Mouse (Mus musculus) kidney, adult 8-10 months (tissue): ENCODE results near the gene Cntnap2.

Experiments used
- DNase-seq, 2 experiments: peaks; one replicate each; pipeline ENCODE4 v3.0.0; 2022

The Cntnap2 gene

GRCm38 (mm10) chr6:46716576-46716975, 1657.4 kb downstream of the Cntnap2 start:
- no peak for DNase-seq

- no peak for DNase-seq
Observed at GRCm38 (mm10) chr6:46733794-46734193, 1674.6 kb downstream of the Cntnap2 start.

GRCm38 (mm10) chr6:46748448-46748847, 1689.3 kb downstream of the Cntnap2 start:
- DNase-seq = no peak

GRCm38 (mm10) chr6:46763481-46763880, 1704.3 kb downstream of the Cntnap2 start:
- DNase-seq = no peak

GRCm38 (mm10) chr6:46774529-46774928, 1715.4 kb downstream of the Cntnap2 start:
- DNase-seq = no peak

DNA sequence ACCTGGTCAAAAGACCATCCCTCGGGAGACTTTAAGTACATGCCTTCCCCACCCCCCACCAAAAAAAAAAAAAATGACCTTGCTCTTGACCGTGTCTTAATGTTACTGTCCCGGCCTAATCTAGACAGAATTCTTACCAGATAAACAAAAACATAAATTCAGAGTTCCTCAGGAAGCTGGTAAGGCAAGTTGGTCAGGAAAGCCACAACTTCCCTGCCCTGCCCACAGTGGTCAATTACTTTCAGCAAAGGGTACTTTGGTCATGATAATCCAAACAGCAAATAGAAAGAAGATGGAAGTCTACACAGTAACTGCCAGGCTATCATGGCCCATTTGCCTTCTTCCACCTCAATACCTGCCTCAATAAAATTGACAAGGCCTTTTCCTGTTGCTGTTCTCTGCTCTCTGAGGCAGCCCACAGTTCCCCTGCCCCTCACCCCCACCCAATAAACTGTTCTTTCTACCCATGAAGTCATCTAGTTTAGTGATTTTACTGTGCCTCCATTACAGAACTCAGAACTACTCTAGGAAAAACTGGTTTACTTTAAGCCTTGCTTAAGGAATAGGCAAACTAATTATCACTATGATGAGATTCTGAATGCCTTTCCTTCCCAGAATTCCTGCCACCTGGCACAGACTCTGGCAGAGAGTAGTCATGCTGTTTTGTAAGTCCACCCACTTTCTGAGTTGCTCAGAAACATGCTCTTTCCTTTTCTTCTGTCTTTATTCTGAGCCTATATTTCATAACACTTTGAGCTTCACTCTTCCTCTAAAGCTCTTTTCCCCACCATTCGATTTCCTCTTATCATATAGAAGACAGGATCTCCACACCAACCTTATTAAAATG, 1743.3 kb downstream of the Cntnap2 start:
- no peak for DNase-seq

DNA sequence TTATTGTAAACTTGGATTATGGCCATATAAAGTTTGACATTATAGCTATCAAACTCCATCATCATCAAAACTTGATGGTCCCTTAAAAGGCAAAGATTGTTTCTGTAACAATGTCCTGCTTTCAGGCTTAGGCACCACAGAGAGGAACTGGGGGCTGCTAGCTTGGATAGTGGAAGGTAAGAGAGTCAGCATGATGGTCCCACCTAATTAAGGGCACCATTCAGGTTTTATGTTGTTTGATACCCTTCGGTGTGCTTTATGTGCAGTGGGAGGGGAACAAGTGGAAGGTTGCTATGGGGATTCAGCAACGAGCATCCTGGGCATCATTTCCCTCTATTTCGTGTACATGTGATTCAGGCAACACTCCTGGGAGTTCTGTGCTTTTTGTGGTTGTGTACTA, 1797.5 kb downstream of the Cntnap2 start:
- DNase-seq = no peak

GRCm38 (mm10) chr6:46861076-46861475, 1801.9 kb downstream of the Cntnap2 start:
- no peak for DNase-seq

GRCm38 (mm10) chr6:46866317-46866716, 1807.2 kb downstream of the Cntnap2 start:
- DNase-seq = no peak

DNA sequence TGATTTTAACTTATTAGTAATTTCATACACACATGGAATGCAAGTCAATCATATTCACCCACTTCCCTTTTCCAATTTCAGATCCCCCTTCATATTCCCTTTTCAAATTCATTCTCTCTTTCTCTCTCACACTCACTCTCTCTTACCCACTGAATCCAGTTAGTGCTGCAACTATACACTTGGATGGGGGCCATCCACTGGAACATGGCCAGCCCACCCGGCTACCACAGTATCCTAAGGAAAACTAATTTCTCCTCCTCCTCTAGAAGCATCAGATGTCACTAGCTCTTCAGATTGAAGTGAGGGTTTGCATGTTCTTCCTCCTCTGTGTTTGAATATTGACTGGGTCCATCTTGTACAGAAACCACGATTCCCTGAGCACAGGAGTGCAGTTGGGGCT, 1827.1 kb downstream of the Cntnap2 start:
- DNase-seq = no peak

DNA sequence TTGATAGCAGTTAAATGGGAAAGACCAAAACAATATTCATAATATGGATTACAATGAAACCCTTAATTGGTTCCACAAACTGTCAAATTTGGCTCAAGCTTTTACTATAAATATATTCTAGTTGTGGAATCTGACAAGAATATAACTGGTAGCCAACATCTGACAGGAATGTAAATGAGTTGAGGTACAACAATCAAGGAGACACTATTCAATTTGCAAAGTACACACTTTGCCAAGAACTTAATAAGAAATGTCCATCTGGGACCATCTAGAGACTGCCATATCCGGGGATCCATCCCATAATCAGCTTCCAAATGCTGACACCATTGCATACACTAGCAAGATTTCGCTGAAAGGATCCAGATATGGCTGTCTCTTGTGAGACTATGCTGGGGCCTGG, 1850.0 kb downstream of the Cntnap2 start:
- DNase-seq = no peak

DNA sequence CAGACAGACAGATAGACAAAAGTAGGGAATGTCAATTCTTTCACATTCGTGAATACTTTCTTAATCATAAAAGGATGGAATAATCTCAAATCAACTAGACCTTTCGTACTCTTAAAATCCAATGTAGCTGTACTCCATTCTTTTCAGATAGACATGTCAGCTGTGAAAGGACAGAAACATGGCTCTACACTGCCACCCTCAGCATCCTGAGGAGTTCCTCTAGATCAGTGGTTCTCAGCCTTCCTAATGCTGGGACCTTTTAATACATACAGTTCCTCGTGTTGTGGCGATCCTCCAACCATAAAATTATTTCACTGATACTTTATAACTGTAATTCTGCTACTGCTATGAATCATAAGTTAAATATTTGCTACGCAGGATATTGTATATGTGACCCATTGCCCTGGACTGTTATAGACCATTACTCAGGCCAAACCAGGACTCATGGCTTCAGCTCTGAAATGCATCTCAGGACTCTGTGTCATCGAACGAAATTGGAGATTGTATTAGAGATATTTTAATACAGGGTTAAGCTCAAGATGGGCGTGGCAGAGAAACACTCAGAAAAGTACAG, 1859.6 kb downstream of the Cntnap2 start:
- no peak for DNase-seq

DNA sequence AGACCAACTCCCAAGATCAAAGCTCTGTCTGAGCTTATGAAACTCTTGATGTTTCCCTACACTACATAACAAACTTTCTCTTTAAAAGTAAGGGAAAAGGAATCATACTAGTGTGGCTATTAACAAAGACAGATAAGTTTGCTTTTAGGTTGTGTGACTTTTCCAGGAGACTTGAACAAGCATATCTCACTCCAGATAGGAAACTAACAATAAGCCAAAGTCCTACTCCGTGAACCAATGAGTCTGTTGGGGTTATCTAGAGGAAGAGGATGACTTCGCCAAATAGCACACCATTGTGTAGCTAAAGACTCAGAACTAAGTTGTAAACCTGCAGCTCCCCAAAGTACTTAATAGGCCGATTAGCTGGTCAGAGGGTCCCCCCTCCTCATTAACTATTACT, 1860.8 kb downstream of the Cntnap2 start:
- no peak for DNase-seq

DNA sequence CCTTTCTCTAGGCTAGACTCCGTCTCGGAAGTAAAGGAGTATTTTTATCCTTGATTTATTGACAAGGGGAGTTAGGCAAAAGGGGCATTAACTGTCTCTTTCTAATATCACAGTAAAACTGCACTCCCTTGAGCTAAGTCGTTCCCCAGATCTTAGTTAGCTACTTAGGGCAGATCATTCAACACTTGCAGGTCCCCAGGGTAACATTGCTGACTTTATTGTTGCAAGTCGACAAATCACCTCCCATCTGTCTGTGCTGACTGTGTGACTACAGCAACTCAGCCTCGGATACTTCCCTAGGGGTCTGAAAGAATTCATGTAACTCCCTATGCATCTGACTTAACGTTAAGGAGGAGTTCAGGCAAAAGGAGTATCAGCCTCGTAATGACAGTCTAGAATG, 1865.6 kb downstream of the Cntnap2 start:
- DNase-seq = no peak

GRCm38 (mm10) chr6:46945703-46946102, 1886.5 kb downstream of the Cntnap2 start:
- DNase-seq = no peak

DNA sequence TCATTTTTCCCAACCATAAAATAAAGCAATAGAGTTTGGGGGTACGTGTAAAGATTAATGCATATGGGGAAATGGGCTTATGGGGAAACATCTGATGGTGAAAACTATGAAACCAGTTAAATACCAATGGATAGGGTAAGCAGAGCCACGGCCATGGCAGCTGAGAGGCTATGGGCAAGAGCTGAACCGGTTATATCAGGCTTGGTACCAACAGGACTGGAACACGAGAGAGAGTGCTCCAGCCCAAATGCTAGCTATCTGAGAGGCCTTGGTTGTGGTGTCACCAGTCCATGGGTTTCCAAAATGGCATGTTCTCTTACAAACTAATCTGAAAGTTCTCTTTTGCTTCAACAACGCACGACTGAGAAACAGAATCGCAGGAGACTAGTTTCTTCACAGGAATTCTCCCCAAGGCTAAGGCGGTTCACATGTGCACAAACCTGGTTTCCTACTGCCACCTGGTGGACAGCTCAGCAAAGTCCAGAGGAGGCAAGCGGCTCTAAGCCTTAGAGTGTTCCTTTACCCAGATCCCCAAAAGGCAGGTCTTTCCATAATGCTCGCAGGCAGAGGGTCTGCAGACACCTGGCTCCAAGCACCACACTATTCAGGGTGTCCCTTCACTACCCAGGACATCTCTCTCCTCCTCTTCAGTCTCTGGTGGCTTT, 1902.0 kb downstream of the Cntnap2 start:
- DNase-seq = peak; percentile 17 to 58

DNA sequence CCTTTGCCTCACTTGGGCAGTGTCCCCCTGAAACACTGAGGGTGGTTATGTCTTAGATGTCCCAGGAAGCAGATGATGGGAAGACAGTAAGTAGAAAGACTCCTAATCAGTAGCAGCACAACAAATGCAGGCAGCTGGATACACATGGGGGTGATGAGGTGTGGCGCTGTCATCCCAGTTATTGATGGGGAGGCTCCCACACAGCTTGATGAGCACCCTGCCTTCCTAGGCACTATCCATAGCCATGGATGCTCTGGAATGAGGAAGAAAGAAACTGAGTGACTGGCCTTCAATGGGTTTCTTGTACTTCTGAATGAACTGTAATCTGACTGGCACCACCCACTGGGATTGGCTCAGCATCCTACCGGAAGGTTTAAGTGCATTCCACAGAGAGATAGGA, 1904.1 kb downstream of the Cntnap2 start:
- DNase-seq = no peak

DNA sequence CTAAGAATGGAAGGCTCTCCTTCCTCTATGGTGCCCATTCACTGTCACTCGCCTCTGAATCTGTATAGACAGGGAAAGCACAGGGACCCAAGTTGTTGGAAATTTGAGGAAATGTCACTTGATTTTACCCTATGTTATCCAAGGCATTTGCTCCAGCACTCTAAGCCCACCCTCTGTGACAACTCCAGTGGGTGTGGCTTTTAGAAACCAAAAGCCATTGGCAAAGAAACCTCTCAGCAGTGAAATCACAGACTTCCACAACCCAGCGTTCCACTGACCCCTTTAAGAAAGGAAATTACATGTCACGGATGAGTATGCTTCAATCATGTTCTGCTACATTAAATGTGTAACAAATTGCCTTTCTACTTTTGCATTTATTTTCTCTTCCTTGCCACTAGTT, 1904.5 kb downstream of the Cntnap2 start:
- no peak for DNase-seq

DNA sequence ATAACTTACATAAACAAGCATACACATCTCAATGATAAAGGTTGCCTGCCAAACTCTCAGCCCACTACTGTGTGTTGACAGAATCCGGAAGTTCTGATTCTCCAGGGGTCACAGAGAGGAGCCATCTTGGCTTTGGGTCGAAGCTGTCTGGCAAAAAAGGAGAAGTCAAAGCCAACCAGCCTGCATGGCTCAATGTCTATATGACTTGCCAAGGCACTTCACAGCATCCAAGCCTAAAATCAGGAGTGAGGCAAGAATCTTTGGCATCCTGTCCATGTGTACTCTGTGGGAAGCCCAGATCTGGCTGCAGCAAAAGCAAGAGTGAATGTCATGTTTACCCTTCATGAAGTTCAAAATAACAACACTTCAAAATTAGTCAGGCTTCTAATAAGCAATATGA, 1913.5 kb downstream of the Cntnap2 start:
- no peak for DNase-seq

DNA sequence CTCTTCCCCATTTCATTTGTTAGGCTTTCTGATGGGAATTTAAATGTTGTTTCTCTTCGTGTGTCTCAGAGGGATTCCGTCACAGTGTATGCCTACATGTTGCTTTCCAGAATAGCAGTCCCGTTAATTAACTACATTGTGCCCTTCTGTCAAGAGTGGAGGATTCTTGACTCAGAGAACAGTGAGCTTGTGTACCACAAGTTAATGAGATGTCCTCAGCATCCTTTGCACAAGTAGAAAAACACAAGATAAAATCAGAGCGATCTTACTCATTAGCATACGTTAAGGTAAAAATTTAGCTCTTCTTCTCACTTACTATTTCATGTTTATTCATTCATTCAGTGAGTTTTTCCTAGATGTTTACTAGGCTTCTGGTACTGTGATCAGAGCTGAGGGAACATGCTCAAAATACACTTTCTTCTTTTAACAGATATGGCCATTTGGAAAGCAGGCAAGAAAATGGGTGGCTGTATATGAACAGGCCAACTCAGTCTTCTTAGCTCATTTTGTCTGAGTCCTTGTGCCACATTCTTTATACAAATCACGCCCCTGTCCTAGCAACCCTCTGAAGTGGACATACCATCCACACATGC, 1936.9 kb downstream of the Cntnap2 start:
- no peak for DNase-seq

- DNase-seq = no peak
Observed at GRCm38 (mm10) chr6:47004430-47004829, 1945.3 kb downstream of the Cntnap2 start.

- DNase-seq = no peak
Observed at GRCm38 (mm10) chr6:47012933-47013332, 1953.8 kb downstream of the Cntnap2 start.

DNA sequence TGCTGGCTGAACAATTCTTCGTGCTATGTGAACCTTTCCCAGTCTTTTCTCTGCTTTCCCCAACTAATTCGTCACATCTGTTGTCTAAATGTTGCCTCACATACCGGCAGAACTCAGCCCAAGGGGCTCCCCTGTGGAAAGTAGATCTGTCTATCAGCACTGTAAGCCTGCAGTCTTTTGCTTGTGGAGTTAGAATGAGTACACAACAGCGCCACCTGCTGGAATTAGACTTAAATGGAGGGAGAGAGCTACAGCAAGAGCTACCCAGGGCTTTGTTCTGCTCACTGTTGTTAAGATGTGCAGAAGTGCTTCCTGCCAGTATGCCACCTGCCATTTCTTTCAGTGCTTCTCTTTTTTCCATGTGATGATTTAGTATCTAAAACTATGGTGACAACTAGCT, 1954.4 kb downstream of the Cntnap2 start:
- peak; percentile 29 to 73 for DNase-seq
